Mouse (Mus musculus): Measurements from ENCODE around the gene Axin2. TPM values are rescaled to one million over a fixed set of nuclear protein-coding genes. Genes with fewer than 3 reads are reported as not detected.

Gene Axin2
- total RNA-seq, 4 experiments from 2014 or later: 29.6 to 35.6 (median 32.4) TPM

DNA sequence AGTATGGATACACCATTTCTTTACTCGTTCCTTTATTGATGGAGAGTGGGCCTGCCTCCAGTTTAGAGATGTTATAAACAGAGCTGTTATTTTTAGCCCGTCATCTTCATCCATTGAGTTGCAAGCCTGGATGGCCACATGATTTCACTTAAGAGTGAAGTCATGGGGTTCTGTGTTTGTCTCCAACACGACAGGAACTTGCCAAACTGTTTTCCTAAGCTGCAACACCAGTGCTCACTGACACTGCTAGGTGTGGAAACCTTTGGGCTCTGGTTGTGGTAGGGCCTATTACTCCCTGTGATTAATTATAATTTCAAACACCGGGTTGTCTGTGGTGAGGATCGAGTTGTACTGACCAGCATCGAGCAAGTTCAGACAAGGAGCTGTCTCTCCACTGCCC, 45.6 kb downstream of the Axin2 start:
- DNase-seq (ENCODE audit: low spot score in 2 of 2): no peak

DNA sequence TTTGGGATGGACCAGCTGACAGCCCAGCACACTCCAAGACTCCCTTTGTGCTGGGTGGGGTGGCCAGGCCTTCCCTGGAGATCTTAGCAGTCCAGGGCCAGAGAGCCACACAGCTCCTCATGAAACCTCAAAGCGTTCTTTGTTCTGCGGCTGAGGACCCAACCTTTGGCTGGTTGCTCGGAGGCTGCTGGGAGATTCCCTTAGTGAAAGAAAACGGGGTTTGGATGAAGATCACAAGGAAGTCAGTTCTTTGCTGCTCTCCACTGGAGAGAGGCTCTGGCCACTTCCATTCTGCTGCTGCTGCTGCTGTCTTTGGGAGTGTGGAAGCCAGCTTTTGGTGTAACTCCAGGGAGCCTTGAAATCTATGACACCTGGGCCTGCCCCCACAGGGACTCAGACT, 53.3 kb downstream of the Axin2 start:
- peak in 1 of 2 experiments; percentile 36 for DNase-seq (ENCODE audit: low spot score in 2 of 2)

DNA sequence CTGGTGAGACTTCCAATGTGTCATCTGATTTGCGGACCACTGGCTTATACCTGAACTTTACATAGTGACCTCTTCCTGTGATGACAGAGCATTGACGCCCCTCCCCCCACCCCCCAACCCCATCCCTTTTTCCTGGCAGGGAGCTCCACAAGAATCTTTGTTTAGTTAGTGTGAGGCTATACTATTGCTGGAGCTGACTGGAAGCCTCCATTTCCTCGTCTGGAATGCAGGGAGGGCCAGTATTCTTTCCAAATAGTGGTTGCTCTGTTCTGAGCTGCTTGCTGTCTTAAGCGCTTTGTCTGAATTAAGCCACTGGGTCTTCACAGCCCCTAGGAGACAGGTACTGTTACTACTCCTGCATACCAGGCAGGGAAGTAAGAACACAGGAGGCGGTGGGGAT, 53.7 kb downstream of the Axin2 start:
- DNase-seq (ENCODE audit: low spot score in 2 of 2): no peak

DNA sequence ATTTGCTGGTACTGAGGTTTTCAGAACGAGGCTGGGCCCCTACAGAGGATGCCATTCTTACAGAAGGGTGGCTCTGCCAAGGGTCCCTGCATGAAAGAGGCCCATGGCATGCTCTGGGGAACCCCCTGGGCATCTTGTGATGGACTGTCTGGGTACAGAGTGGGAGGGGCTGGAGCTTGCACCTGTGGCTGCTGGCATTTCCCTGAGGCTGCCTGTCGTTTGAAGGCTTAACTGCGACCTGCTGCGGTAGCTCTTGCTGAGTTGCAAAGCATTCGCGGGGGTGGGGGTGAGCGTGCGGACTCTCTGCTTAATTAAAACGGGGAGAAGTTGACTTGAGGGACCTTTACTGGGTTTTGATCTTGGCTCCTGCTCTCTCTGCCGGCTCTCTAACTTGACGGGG, 55.4 kb downstream of the Axin2 start:
- no peak for DNase-seq (ENCODE audit: low spot score in 2 of 2)

DNA sequence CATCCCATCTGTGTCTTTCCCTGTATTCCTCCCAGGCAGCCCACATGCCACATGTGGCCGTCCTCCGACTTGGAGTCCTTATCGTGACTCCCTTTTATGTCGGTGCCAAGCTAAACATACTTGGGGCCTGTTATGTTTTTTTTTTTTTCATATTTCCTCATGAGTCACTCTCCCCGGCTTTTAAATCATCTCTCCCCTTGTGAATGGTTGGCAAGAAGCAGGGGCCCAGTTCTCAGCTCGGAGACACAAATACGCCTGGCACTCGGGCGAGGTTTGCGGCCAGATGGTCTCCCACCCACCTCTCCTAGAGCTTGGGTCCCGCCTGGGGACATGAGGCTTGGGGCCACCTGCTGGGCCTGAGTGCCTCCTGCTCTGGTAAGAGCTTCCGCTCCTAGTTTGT, 60.4 kb downstream of the Axin2 start:
- peak; percentile 67 to 70 for DNase-seq (ENCODE audit: low spot score in 2 of 2)

DNA sequence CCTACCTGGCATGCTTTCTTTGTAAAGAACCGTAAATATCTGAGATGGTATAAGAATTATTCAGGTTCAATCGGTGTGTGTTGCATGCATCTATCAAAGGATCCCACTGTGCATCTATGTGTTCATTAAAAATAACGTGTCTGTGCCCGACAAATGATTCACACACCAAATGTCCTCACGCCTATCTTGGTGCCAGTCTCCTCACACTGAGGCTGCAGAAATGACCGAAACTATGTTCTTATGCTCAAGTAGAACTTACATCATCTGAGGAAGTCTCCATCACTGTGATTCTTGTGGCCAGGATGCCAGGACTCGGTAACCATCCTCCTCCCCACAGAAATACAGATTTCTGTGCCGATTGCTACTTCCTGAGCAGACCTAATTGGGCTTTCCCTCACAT, 60.9 kb downstream of the Axin2 start:
- DNase-seq (ENCODE audit: low spot score in 2 of 2): no peak

DNA sequence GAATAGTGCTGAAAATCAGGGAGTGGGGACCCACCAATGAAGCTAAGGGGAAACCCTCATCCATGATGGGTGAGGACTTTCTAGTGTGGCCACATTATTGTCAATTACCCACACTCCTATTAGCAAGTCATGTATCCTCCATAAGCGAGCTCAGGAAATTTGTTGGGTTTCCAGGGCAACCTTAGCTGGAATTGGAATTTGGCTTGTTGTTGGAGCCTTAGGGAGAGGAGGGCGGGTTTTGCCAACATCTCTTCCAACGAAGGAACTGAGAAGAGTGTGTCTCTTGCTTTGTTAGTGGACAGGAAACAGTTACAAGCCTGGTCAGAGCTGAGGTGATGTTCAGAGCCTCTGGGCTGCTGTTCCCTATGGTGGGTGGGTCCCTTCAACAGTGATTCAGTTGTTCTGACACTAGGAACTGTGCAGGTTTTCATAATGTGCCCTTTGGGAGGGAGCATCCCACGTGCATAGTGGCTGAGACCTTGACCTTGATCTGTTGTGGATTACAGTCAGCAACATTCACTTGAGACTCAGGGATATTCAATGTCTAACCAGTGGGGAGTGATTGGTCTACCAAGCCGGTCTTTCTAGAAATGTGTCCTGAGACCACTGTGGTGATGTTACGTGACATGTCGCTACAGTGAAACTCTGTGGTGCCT, 63.4 kb downstream of the Axin2 start:
- DNase-seq (ENCODE audit: low spot score in 2 of 2): no peak

DNA sequence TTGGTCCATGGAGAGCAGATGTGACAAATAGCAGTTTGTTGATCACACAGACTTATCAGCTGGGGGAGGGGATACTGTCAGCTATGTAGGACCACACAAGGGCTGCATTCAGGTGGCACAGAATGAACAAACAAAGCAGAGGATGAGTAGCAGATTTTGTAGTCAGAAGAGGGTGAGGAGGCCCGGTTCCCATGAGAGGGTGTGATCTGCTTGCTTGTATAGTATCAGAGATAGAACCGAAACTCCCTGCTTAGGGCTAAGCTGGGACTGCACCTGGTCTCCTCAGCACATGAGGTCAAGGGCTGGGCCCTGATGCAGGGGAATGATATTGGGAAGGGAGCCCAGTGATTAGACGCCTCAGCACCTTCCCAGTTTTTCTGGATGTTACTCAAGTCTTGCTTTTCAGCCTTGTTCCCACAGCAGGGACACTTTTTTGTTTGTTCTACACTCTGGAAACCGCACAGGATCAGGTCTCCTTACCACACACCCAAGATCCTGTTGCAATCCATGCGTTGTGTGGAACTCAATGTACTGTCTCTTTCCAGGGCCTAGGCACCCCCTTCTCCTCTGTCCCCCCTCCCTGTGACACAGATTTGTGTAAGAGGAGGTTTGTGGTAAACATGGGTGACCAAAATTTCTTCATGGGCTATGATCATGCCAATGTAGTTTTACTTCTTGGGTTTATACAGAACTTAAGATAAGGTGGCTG, 64.7 kb downstream of the Axin2 start:
- DNase-seq (ENCODE audit: low spot score in 2 of 2): no peak

DNA sequence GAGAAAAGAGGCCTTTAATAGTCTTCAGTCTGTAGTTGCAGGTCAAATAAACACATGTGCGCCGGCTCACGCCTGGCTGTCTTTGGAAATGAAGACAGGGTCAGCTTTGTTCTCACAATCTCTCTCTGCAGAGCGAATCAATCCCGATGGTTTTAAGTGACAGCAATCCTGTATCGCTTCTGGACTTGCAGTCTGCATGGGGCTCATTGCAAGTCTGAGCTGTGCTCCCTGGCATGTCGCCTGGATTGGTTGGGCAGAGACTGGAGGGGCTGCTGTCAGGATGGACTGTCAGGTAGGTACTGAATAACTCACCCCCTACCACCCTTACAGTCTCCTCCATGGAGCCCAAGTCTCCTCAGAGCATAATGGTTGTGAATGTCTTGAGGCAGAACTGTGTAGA, 65.7 kb downstream of the Axin2 start:
- DNase-seq (ENCODE audit: low spot score in 2 of 2): no peak

DNA sequence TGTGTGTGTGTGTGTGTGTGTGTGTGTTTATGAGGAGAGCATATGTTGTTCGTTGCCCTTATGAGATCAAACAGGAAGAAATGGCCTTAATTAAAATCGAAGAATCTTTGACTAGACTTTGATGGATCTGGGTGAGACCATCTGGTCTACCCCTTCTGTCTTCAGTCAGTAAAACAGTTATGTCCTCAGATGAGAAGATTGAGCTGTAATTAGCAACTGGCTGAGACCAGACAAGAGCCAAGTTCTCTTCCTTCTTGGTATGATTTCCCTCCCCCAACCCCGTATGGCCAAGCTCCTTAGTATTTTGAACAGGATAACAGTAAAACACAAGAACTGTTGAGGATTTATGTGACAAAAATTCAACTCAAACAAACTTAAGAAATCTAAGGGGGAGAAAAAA, 67.1 kb downstream of the Axin2 start:
- DNase-seq (ENCODE audit: low spot score in 2 of 2): peak; percentile 33 to 50

DNA sequence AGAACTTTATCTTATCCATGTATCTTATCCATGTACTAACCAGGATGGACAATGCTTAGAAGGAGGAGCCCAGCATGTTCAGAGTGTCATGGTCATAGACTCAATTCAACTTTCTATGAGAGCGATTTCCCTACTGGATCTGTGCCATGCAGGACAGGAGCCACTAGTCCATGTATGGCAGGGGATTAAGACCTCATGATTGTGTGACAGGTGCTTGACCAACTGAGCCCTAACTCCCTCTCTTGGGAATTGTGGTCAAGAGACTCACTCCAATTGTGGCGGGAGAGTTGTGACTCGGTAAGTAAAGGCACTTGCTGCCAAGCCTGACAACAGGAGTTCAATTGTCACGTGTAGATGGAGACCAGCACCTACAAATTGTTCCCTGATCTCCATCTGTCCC, 67.6 kb downstream of the Axin2 start:
- no peak for DNase-seq (ENCODE audit: low spot score in 2 of 2)

DNA sequence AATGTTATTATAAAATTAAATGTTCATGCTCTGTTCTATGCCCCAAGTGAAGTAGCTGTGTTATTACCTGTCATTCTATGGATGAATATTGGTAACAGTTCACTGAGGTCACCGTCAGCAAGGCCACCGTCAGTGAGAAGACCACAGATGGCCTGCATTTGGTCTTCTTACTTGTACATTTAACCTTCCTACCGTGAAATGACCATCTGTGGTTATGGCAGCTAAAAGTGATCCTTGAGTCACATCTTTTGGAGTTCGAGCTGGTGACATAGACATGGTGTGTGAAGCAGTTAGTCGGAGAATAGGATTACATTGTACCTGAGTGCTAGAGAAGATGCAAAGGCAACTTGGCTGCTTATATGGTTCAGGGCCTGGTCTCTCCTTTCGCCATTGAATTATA, 68.1 kb downstream of the Axin2 start:
- no peak for DNase-seq (ENCODE audit: low spot score in 2 of 2)

DNA sequence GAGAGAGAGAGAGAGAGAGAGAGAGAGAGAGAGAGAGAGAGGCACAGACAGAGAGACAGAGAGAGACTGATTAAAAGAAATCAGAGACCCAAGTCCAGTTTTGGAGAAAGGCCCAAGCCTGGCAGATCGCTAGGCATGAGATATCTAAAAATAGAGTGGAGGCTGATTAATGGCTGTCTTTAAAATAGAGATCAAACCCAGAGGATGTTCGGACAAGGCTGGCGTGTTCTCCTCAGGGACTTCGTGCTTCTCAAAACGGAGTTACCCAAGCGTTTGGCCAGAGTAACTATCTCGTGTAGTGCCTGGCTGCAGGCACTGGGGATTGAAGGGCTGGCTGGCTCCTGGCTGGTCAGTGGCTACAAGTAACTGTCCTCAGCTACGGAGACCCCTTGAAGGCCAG, 69.8 kb downstream of the Axin2 start:
- no peak for DNase-seq (ENCODE audit: low spot score in 2 of 2)

DNA sequence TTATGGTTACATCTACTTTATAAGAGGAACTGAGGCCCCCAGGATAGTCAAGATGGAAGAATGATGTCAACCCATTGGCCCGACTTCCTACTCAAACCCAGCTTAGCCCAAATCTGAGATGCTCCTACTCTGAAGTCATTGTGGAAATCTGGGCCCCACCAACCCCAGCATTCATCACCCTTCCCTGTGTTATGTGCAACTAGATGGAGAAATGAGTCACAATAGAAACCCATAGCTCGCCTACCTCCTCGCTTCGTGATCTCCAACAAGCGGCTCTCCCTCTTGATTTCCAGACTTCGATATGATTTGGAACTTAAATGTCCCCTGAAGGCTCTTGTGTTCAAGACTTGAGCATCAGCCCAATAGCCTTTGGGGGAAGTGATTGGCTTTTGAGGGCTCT, 73.3 kb downstream of the Axin2 start:
- no peak for DNase-seq (ENCODE audit: low spot score in 2 of 2)

DNA sequence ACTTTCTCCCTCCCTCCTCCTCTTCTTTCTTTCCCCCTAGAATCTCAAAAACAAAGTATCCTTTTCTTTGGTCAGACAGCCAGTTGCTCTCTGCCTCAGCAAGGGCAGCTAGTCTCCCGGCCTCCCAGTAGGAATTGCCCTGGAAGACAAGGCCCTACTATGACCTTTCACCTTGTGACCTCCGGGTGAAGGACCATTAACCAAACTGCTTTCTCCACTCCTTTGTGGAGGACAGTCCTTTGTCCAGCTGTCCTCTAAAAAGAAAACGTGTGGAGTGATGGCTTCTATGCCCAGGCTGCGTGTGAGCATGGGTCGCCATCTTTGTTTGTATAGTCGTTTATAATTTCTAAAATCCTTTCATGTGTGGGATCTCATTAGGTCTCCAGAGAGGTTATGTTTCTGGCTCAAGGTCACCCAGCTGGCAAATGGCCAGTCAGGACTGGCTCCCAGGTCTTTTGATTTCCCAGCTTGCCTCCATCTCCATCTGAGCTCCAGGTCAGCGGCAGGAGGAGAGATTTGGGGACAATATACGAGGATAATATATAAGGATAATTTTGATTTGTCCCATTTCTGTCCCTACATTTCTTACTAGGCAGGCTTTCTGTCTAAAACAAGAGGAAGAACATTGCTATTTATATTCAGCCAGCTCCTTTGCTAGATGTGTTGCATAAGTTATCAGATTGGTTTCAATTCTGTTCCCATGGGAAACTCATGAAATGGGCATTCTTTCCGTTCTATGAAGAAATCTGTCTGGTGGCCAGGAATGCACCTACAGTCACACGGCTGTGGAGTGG, 75.2 kb downstream of the Axin2 start:
- no peak for DNase-seq (ENCODE audit: low spot score in 2 of 2)

DNA sequence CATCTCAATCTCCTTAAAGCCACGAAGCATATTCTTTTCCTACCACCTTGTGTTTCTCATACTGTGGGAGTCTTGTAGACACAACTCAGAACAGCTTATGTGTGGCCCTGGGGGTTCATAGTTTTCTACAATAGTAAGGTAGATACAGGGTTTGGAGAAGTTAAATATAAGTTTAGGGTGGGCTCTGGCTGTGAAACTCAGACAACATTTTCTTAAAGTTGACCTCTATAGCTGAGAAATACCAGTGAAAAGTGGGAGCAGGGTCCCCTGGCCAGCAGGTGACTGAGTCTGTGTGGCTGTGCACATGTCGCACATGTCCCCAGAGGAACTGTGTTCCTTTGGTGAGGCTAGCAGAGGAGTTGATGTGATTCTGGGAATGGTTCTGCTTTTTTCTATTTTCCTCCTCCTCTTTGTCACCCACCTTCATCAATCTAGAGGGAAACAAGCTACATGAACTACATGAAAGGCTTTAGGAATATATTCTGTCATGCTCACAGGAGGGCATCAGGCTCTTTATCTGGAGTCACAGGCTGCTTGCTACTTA, 75.9 kb downstream of the Axin2 start:
- no peak for DNase-seq (ENCODE audit: low spot score in 2 of 2)

DNA sequence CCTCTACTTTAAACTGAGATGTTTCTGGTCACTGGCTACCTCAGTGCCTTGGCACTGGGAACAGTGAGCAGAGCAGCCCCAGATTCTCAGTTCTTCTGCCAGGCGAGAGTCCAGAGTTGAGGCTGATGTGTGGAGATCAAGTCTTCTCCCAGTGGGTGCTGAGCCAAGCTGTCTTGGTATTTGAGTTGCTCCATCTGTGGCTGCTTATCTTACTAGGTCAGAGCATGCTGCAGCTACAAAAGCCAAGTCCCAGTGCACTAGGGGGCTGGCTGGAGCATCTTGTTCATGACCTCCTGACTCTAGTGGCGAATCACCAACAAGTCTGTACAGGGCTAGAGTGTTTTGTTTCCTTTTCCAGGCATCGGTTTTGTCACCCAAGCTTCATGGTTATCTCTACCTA, 77.7 kb downstream of the Axin2 start:
- no peak for DNase-seq (ENCODE audit: low spot score in 2 of 2)

Other genes starting within 250 kb of the Axin2 start
- not detected for gene E030025P04Rik, start 224.0 kb downstream of the Axin2 start, total RNA-seq (2022)